Mouse (Mus musculus): ENCODE results near the gene Ltb.

Ltb gene

GRCm38 (mm10) chr17:35194844-35195630 lies 798 bp downstream of the Ltb start:
- no peak for DNase-seq (ENCODE audit: low spot score)

GRCm38 (mm10) chr17:35195631-35196320 lies 1.5 kb downstream of the Ltb start:
- DNase-seq (ENCODE audit: low spot score): peak; percentile 80

GRCm38 (mm10) chr17:35196321-35196641 lies 2.0 kb downstream of the Ltb start:
- DNase-seq (ENCODE audit: low spot score): no peak

GRCm38 (mm10) chr17:35197126-35197525 lies 2.9 kb downstream of the Ltb start:
- DNase-seq (ENCODE audit: low spot score): no peak

GRCm38 (mm10) chr17:35198029-35198428 lies 3.8 kb downstream of the Ltb start:
- DNase-seq (ENCODE audit: low spot score): no peak

- no peak for DNase-seq (ENCODE audit: low spot score)
Measured at GRCm38 (mm10) chr17:35198946-35199345, 4.7 kb downstream of the Ltb start.

- no peak for DNase-seq (ENCODE audit: low spot score)
Measured at GRCm38 (mm10) chr17:35200398-35200797, 6.2 kb downstream of the Ltb start.

- DNase-seq (ENCODE audit: low spot score): no peak
Measured at GRCm38 (mm10) chr17:35201128-35201527, 6.9 kb downstream of the Ltb start.

GRCm38 (mm10) chr17:35201787-35202186 lies 7.5 kb downstream of the Ltb start, which contains the start of gene Tnf:
TSS of gene Tnf (minus strand) at chr17:35202007.
- peak; percentile 35 for DNase-seq (ENCODE audit: low spot score)

- DNase-seq (ENCODE audit: low spot score): no peak
Measured at GRCm38 (mm10) chr17:35202442-35202841, 8.2 kb downstream of the Ltb start.

GRCm38 (mm10) chr17:35204494-35205379 lies 10.5 kb downstream of the Ltb start, which contains the start of gene Lta:
TSS of gene Lta (minus strand) at chr17:35205351.
- DNase-seq (ENCODE audit: low spot score): no peak

- no peak for DNase-seq (ENCODE audit: low spot score)
Measured at GRCm38 (mm10) chr17:35205380-35205769, 11.1 kb downstream of the Ltb start.

- no peak for DNase-seq (ENCODE audit: low spot score)
Measured at GRCm38 (mm10) chr17:35209785-35210535, 15.7 kb downstream of the Ltb start.

- DNase-seq (ENCODE audit: low spot score): no peak
Measured at GRCm38 (mm10) chr17:35210593-35210992, 16.4 kb downstream of the Ltb start.

GRCm38 (mm10) chr17:35213071-35213470 lies 18.8 kb downstream of the Ltb start:
- no peak for DNase-seq (ENCODE audit: low spot score)

- no peak for DNase-seq (ENCODE audit: low spot score)
Measured at GRCm38 (mm10) chr17:35218516-35219193, 24.4 kb downstream of the Ltb start.

- peak; percentile 36 for DNase-seq (ENCODE audit: low spot score)
Measured at GRCm38 (mm10) chr17:35219601-35220041, 25.4 kb downstream of the Ltb start.

GRCm38 (mm10) chr17:35220156-35220952 lies 26.1 kb downstream of the Ltb start, which contains the start of gene Gm16181:
TSS of gene Gm16181 (plus strand) at chr17:35220834.
- no peak for DNase-seq (ENCODE audit: low spot score)

GRCm38 (mm10) chr17:35222299-35222698 lies 28.1 kb downstream of the Ltb start:
- no peak for DNase-seq (ENCODE audit: low spot score)

GRCm38 (mm10) chr17:35224641-35225040 lies 30.4 kb downstream of the Ltb start:
- DNase-seq (ENCODE audit: low spot score): no peak

Measured in layer of hippocampus, adult 11-12 months (tissue).